Mouse (Mus musculus) neural tube, embryonic 15.5 days (tissue): ENCODE measurements around the gene Sall2. TPM values are rescaled to one million over a fixed set of nuclear protein-coding genes. Genes with fewer than 3 reads are reported as not detected.
A peak's percentile ranks its signal among the peaks of the same experiment; 100 is the strongest.

ENCODE experiments used
- ATAC-seq: fragments of 200-750 bp; cut with Nextera tagmentation; 2 replicates; pipeline ENCODE4 v1.8.0; 2017; ENCODE audit warnings: mild to moderate bottlenecking, moderate TSS enrichment, moderate library complexity; ENCODE audit not compliant: low FRiP score
- H3K27ac ChIP-seq: fragments of 300-500 bp; sonication (generic); replicated peaks from 2 replicates; pipeline ENCODE4 v1.5.1; 2015; ENCODE audit warnings: mild to moderate bottlenecking, inconsistent platforms
- H3K27me3 ChIP-seq: fragments of 300-500 bp; sonication (generic); replicated peaks from 2 replicates; pipeline ENCODE4 v1.6.1; 2015; ENCODE audit warnings: inconsistent platforms
- H3K36me3 ChIP-seq: fragments of 300-500 bp; sonication (generic); 2 replicates; pipeline ENCODE4 v1.6.1; 2015; ENCODE audit warnings: inconsistent platforms
- H3K4me1 ChIP-seq: fragments of 300-500 bp; sonication (generic); 2 replicates; pipeline ENCODE4 v1.6.1; 2015; ENCODE audit warnings: inconsistent platforms
- H3K4me2 ChIP-seq: fragments of 300-500 bp; sonication (generic); 2 replicates; pipeline ENCODE4 v1.6.1; 2015; ENCODE audit warnings: inconsistent platforms, mild to moderate bottlenecking, moderate library complexity
- H3K4me3 ChIP-seq: fragments of 300-500 bp; sonication (generic); replicated peaks from 2 replicates; pipeline ENCODE4 v1.5.1; 2015; ENCODE audit warnings: mild to moderate bottlenecking, inconsistent platforms
- H3K9ac ChIP-seq: fragments of 300-500 bp; sonication (generic); replicated peaks from 2 replicates; pipeline ENCODE4 v1.6.1; 2015; ENCODE audit warnings: mild to moderate bottlenecking, inconsistent platforms
- H3K9me3 ChIP-seq: fragments of 300-500 bp; sonication (generic); replicated peaks from 2 replicates; pipeline ENCODE4 v1.6.1; 2016; ENCODE audit warnings: inconsistent platforms
- WGBS: fragments of 180-500 bp; shearing (Covaris S2); methylation state at CpG from one replicate; pipeline ENCODE4 v1.1.7; 2015; ENCODE audit warnings: mixed read lengths; 5-methylcytosine and 5-hydroxymethylcytosine counted together
- polyA plus RNA-seq: library from polyadenylated mRNA; unstranded; fragments of >200 nt; fragmentation: Nextera tagmentation; extraction: Ambion mirVana; gene quantifications from 2 replicates; pipeline ENCODE4 v1.2.1, GENCODE M21; 2015

Sall2 gene
- polyA plus RNA-seq, 1 experiment from 2014 or later: 41.6 TPM

DNA sequence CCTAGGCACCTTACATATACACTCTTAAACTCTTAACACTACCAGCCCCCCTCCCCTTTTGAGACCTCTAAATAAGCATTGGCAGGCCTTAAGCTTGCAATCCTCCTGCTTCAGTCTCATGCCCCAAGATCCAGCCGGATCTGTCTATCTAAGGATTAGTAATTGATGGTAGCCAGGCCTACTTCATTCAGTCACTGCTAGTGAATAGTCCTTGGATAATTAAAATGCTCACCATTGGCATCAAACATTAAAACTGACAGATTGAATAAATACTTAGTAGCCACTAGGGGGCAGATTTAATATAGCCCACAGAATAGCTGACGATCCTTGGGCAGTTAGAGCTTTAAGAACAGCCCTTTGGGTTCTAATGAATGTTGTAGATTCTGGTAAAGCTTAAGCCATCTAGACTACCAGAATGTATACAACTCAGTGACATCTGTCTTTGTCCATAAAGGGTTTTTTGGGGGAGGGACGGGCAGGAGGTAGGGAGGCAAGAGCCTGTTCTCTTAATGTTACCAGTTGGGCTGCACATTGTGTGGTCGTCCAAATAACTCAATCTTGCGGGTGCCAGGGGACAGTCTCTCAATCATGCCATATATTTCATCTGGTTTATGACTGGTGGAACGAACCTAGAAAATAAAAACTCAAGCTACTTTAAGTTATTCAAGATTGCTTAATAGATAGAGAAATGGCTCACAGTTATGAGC, 32.9 kb downstream of the Sall2 start:
- ATAC-seq: peak; percentile 47
- peaks cover 82% of the 10 kb centered on the region for H3K36me3 ChIP-seq
- WGBS: 54% methylated on average over 6 of the region's 6 CpGs
- no peak overlapping the region for H3K4me2 ChIP-seq
- no peak overlapping the region for H3K4me3 ChIP-seq
- no peaks in the 10 kb centered on the region for H3K9me3 ChIP-seq
- H3K4me1 ChIP-seq: no peaks in the 10 kb centered on the region
- no peaks in the 10 kb centered on the region for H3K27me3 ChIP-seq
- H3K9ac ChIP-seq: no peak overlapping the region
- H3K27ac ChIP-seq: no peak overlapping the region

DNA sequence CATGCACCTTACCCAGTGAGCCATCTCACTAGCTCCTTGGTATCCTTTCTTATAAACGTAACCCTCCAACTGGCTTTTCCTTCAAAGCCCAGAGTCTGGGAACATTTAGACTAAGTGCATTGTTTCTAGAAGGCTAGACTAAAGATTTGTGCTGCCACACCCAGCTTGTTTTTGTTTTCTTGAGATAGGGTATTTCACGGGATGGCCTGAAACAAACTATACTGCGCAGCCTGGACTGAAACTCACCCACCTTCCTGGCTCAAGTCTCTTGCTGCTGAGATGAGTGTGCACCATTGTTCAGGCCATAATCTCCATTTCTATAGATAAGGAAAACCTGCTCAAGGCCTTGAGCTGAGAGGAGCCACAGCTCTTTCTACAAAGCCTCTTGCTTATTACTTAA, 44.4 kb downstream of the Sall2 start:
- Histone ChIP-seq H3K4me3 (no peak overlapping the region), H3K9me3 (no peaks in the 10 kb centered on the region), H3K4me1 (peaks cover 14% of the 10 kb centered on the region), H3K27ac (no peak overlapping the region), H3K4me2 (no peak overlapping the region), H3K27me3 (no peaks in the 10 kb centered on the region), H3K36me3 (peaks cover 31% of the 10 kb centered on the region), H3K9ac (no peak overlapping the region)
- 92% methylated on average over 3 of the region's 3 CpGs for WGBS
- no peak for ATAC-seq

DNA sequence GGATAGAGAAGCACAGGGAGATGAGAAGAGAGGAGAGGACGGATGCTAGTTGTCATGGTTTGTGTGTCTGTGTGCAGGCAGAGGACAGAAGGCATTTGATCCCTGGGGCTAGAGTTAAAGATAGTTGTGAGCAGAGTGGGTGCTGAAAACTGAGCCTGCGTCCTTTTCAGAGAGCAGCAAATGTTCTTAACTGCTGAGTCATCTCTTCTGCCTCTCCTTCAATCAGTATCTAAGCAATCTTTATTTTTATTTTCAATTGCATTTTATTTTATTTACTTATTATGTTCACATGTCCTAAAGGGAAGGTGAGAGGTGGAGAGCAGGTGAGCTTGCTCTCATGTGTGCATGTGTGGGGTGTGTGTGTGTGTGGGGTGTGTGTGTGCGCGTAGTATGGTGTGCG, 44.9 kb downstream of the Sall2 start:
- H3K9ac ChIP-seq: no peak overlapping the region
- no peak overlapping the region for H3K27ac ChIP-seq
- peaks cover 27% of the 10 kb centered on the region for H3K36me3 ChIP-seq
- 94% methylated on average over 5 of the region's 5 CpGs for WGBS
- H3K4me3 ChIP-seq: no peak overlapping the region
- no peak overlapping the region for H3K4me2 ChIP-seq
- no peaks in the 10 kb centered on the region for H3K9me3 ChIP-seq
- H3K27me3 ChIP-seq: no peaks in the 10 kb centered on the region
- peaks cover 14% of the 10 kb centered on the region for H3K4me1 ChIP-seq
- ATAC-seq: no peak

DNA sequence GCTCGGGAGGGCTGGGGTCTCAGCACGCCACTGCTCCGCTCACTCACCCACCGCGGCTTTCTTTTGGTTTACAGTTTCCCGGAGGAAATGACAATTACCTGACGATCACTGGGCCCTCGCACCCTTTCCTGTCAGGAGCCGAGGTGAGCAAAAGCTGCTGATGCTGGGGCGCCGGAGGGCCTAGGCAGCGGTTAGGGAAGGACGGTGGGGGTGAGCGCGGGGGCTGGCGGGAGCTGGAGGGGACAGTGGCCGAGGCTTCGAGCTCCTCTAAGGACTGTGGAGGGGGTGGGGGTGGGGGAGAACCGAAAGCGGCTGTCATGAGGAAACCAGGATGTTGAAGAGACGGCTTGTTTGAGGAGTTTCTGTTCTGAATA, 48.8 kb downstream of the Sall2 start:
- Histone ChIP-seq H3K9ac (peak overlapping the region; percentile 82), H3K27ac (peak overlapping the region; percentile 89), H3K9me3 (no peaks in the 10 kb centered on the region), H3K4me3 (peak overlapping the region; percentile 82), H3K4me2 (peak overlapping the region; percentile 61), H3K36me3 (peaks cover 8% of the 10 kb centered on the region), H3K27me3 (no peaks in the 10 kb centered on the region), H3K4me1 (peaks cover 23% of the 10 kb centered on the region)
- peak; percentile 51 for ATAC-seq
- under 1% methylated on average over 21 of the region's 21 CpGs for WGBS

DNA sequence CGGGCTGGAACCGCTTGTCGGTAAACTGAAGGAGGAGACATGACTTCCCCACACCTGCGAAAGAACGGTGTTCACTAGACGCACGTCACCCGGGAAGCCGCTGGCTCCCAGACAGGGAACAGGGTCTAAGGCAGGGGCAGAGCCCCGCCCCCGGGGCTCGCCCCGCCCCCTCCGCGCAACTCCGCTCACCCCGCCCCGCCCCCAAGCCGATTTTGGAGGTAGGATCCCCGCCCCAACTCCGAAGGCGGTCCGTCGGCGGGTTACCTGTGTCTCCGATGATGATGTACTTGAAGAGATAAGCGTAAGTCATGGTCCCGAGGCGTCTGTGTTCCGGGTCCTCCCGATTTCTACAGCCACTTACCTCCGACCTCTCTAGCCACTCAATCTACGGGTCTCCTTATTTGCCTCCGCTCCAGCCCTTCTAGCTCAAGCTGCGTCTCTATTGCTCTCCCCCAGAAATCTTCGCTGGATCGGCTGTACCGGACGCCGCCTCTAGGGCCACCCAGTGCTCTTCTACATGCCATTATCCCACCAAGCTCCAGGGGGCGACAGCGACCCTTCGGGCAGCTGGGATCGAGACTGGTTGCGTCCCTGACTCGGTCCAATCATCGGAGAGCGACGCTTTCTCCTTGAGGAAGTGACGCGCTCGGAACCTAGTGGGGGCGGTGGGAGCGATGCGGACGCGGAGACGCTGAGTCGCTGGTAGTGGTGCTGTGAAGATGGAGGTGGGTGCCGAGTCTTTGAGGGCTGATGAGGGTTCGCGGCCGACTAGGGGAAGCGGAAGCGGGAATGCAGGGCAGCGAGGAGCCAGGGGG, 49.4 kb downstream of the Sall2 start, which contains the start of the genes Tox4 and Rab2b:
Gene Tox4, plus strand, starts transcription at position 215 of the 815 bp plus-strand sequence.
Gene Rab2b, minus strand, starts transcription at position 614 of the 815 bp plus-strand sequence.
- WGBS: under 1% methylated on average over 65 of the region's 66 CpGs

DNA sequence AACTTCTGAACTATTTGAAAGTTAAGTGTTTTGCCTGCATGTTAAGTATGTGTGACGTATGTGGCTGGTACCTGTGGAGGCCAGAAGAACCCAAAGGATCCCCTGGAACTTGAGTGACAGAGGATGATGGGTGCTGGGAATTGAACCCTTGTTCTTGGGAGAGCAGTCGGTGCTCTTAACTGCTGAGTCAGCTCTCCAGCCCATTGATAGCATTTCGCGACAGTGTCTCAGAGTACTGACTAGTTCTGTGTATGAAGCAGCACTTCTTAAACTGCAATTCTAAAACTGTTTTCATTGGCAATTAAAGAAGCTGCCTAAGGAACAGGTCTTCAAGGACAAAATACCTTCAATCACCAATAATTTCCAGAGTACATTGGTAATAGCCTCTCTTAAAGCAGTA, 51.4 kb downstream of the Sall2 start:
- H3K27me3 ChIP-seq: no peaks in the 10 kb centered on the region
- H3K27ac ChIP-seq: no peak overlapping the region
- H3K4me1 ChIP-seq: peaks cover 20% of the 10 kb centered on the region
- ATAC-seq: no peak
- no peak overlapping the region for H3K4me2 ChIP-seq
- no peak overlapping the region for H3K4me3 ChIP-seq
- no peak overlapping the region for H3K9ac ChIP-seq
- 97% methylated on average over 4 of the region's 4 CpGs for WGBS
- peaks cover 20% of the 10 kb centered on the region for H3K36me3 ChIP-seq
- no peaks in the 10 kb centered on the region for H3K9me3 ChIP-seq

More for the DNA sequence above, 49.4 kb downstream of the Sall2 start, which contains the start of the genes Tox4 and Rab2b:
- peak within 1 kb of the TSS; percentile 82 for H3K4me3 ChIP-seq
- no peaks in the 10 kb centered on the region for H3K27me3 ChIP-seq
- H3K4me2 ChIP-seq: peak within 1 kb of the TSS; percentile 61
- peak within 1 kb of the TSS; percentile 89 for H3K27ac ChIP-seq
- peak; percentile 97 for ATAC-seq
- peaks cover 23% of the 10 kb centered on the region for H3K4me1 ChIP-seq
- H3K36me3 ChIP-seq: peaks cover 12% of the 10 kb centered on the region
- peak within 1 kb of the TSS; percentile 82 for H3K9ac ChIP-seq
- H3K9me3 ChIP-seq: no peaks in the 10 kb centered on the region

DNA sequence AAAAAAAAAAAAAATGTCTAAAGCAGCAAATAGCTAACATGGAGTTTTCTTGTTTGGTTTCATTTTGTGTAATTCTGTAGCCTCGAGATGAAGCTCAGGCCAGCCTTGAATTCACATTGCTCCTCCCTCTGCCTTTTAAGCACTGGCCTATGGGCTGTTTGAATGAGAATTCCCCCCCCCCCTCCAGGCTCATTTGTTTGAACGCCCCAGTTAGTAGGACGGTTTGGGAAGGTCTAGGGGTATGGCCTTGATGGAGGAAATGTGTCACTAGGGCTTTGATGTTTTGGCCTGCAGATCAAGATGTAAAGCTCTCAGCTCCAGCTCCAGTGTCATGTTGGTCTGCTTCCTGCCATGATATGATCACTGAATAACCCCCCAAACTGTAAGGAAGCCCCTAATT, 55.8 kb downstream of the Sall2 start:
- H3K4me3 ChIP-seq: no peak overlapping the region
- no peaks in the 10 kb centered on the region for H3K9me3 ChIP-seq
- no peak for ATAC-seq
- peaks cover 33% of the 10 kb centered on the region for H3K36me3 ChIP-seq
- no peak overlapping the region for H3K4me2 ChIP-seq
- H3K4me1 ChIP-seq: peaks cover under 1% of the 10 kb centered on the region; the same call in 1 of the 2 replicates
- H3K9ac ChIP-seq: no peak overlapping the region
- 75% methylated on average over 3 of the region's 3 CpGs for WGBS
- no peak overlapping the region for H3K27ac ChIP-seq
- no peaks in the 10 kb centered on the region for H3K27me3 ChIP-seq

Other genes starting within 250 kb of the Sall2 start
- 424 and 500 TPM in 2 replicates for gene Hnrnpc, start 224.7 kb downstream of the Sall2 start, polyA plus RNA-seq
- gene Rpgrip1, start 218.1 kb downstream of the Sall2 start, polyA plus RNA-seq: 42.6 and 46.0 TPM in 2 replicates
- 36.8 and 45.9 TPM in 2 replicates for gene Supt16, start 131.3 kb downstream of the Sall2 start, polyA plus RNA-seq
- gene Chd8, start 71.0 kb downstream of the Sall2 start, polyA plus RNA-seq: 30.0 and 30.5 TPM in 2 replicates
- gene Tox4, start 49.6 kb downstream of the Sall2 start, polyA plus RNA-seq: 51.0 and 52.5 TPM in 2 replicates
- 47.5 and 50.0 TPM in 2 replicates for gene Rab2b, start 49.2 kb downstream of the Sall2 start, polyA plus RNA-seq
- 44.9 and 47.9 TPM in 2 replicates for gene Mettl3, start 23.6 kb downstream of the Sall2 start, polyA plus RNA-seq
- gene Olfr1513, start 27.6 kb upstream of the Sall2 start, polyA plus RNA-seq: not detected in 2 replicates
- gene Olfr1512, start 50.4 kb upstream of the Sall2 start, polyA plus RNA-seq: 0.09 and 0.13 TPM in 2 replicates
- gene Olfr1511, start 68.6 kb upstream of the Sall2 start, polyA plus RNA-seq: 0.28 and 0.31 TPM in 2 replicates
- gene Olfr1510, start 85.6 kb upstream of the Sall2 start, polyA plus RNA-seq: not detected in 2 replicates
- gene Olfr1509, start 114.2 kb upstream of the Sall2 start, polyA plus RNA-seq: not detected in 2 replicates
- gene Olfr1508, start 138.7 kb upstream of the Sall2 start, polyA plus RNA-seq: 0.03 TPM in 1 of 2 replicates, not detected in the other
- gene Olfr1507, start 167.0 kb upstream of the Sall2 start, polyA plus RNA-seq: not detected in 2 replicates